Mouse (Mus musculus): ENCODE results near the gene Gm49776. TPM values are rescaled to one million over a fixed set of nuclear protein-coding genes. Genes with fewer than 3 reads are reported as not detected.
A peak's percentile ranks its signal among the peaks of the same experiment; 100 is the strongest.

Gm49776 gene
- polyA plus RNA-seq, 1 experiment from 2014 or later = not detected

GRCm38 (mm10) chr16:18229622-18230021, 28.5 kb downstream of the Gm49776 start:
- 50% methylated on average over 11 of the region's 11 CpGs for WGBS (ENCODE audit: insufficient replicate concordance)
- Histone ChIP-seq H3K4me1 (ENCODE audit: control insufficient read depth, low read depth, low read length) (peaks cover 6% of the 10 kb centered on the region), H3K9ac (ENCODE audit: low read depth, low read length) (no peak overlapping the region), H3K36me3 (ENCODE audit: control insufficient read depth, insufficient read depth) (no peaks in the 10 kb centered on the region), H3K27ac (ENCODE audit: low read length) (no peak overlapping the region), H3K9me3 (replicated peaks; ENCODE audit: control insufficient read depth, low read length) (no peaks in the 10 kb centered on the region), H3K4me2 (ENCODE audit: low read depth, low read length) (no peak overlapping the region), H3K27me3 (ENCODE audit: control insufficient read depth, insufficient read depth, low read depth, low read length) (peaks cover 8% of the 10 kb centered on the region), H3K4me3 (ENCODE audit: low read depth, low read length) (no peak overlapping the region)
- peak; percentile 55 for ATAC-seq (ENCODE audit: low read depth)

DNA sequence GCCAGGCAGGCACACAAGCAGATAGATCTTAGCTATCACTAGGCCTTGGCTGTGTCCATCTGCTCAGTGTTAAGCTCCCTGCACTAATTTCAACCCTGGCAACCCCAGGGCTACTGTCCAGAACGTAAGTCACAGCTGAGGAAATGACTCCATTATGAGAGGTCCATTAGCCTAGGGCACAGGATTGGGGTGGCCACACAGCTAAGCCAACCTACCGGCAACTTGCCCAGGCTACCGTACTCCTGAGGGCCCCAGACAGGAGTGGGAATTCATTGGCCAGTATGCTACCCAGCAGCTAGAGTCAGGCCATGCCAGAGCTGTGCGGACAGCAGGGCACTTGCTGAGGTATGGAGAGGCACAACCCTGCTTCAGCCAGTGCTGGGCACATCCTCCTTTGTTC, 29.3 kb downstream of the Gm49776 start:
- no peak for ATAC-seq (ENCODE audit: low read depth)
- Histone ChIP-seq H3K4me1 (ENCODE audit: control insufficient read depth, low read depth, low read length) (peaks cover 6% of the 10 kb centered on the region), H3K9ac (ENCODE audit: low read depth, low read length) (no peak overlapping the region), H3K27ac (ENCODE audit: low read length) (no peak overlapping the region), H3K9me3 (replicated peaks; ENCODE audit: control insufficient read depth, low read length) (no peaks in the 10 kb centered on the region), H3K4me3 (ENCODE audit: low read depth, low read length) (no peak overlapping the region), H3K36me3 (ENCODE audit: control insufficient read depth, insufficient read depth) (no peaks in the 10 kb centered on the region), H3K27me3 (ENCODE audit: control insufficient read depth, insufficient read depth, low read depth, low read length) (peaks cover under 1% of the 10 kb centered on the region), H3K4me2 (ENCODE audit: low read depth, low read length) (no peak overlapping the region)
- WGBS (ENCODE audit: insufficient replicate concordance) = 77% methylated on average over 4 of the region's 4 CpGs

DNA sequence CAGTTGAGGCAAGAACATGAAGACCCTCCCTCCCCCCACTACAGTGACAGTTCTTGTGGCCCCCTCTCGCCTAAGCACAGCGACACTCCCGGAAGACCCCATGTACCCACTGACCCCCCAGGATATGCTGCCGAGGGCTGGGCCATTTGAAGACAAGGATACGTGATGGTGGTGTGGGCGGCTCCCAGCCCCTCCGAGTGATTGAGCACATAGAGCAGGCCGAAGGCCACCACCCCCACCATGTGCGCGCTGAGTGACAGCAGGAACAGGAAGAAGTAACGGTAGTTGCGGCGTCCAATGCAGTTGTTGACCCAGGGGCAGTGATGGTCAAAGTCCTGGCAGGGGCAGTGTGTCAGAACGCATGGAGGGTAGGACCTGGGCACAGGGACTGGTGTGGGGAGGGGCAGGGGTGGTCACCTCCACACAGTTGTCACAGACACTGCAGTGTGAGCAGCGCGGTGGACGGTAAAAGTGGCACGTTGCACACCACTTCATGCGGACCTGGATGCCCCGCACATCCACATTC, 30.2 kb downstream of the Gm49776 start:
- Histone ChIP-seq H3K9ac (ENCODE audit: low read depth, low read length) (no peak overlapping the region), H3K27me3 (ENCODE audit: control insufficient read depth, insufficient read depth, low read depth, low read length) (no peaks in the 10 kb centered on the region), H3K4me3 (ENCODE audit: low read depth, low read length) (no peak overlapping the region), H3K9me3 (replicated peaks; ENCODE audit: control insufficient read depth, low read length) (no peaks in the 10 kb centered on the region), H3K27ac (ENCODE audit: low read length) (no peak overlapping the region), H3K4me2 (ENCODE audit: low read depth, low read length) (no peak overlapping the region), H3K36me3 (ENCODE audit: control insufficient read depth, insufficient read depth) (no peaks in the 10 kb centered on the region), H3K4me1 (ENCODE audit: control insufficient read depth, low read depth, low read length) (peaks cover 6% of the 10 kb centered on the region)
- 77% methylated on average over 20 of the region's 20 CpGs for WGBS (ENCODE audit: insufficient replicate concordance)
- ATAC-seq (ENCODE audit: low read depth) = peak; percentile 20; the same call in 1 of the 2 replicates

DNA sequence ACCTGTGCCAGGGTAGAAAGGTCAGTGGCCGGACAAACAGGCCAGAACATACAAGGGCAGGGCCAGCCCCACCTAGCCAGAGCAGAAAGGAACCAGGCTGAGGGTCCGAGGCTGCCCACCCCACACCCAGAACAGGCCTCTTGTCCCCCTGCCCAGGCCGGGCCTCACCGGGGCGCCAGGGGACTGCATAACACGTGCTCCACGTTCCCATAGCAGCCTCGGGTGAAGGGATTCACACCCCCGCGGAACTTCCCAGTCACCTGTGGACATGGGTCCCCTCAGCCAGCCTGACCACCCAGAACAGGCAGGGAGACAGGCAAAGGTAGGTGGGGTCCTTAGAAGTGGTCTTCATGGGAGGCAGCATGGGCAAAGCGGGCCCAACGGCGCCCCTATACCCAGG, 30.9 kb downstream of the Gm49776 start:
- H3K36me3 ChIP-seq (ENCODE audit: control insufficient read depth, insufficient read depth) = no peaks in the 10 kb centered on the region
- H3K27ac ChIP-seq (ENCODE audit: low read length) = no peak overlapping the region
- H3K4me3 ChIP-seq (ENCODE audit: low read depth, low read length) = no peak overlapping the region
- no peak for ATAC-seq (ENCODE audit: low read depth)
- no peaks in the 10 kb centered on the region for H3K9me3 ChIP-seq (replicated peaks; ENCODE audit: control insufficient read depth, low read length)
- H3K27me3 ChIP-seq (ENCODE audit: control insufficient read depth, insufficient read depth, low read depth, low read length) = no peaks in the 10 kb centered on the region
- no peak overlapping the region for H3K9ac ChIP-seq (ENCODE audit: low read depth, low read length)
- no peak overlapping the region for H3K4me2 ChIP-seq (ENCODE audit: low read depth, low read length)
- WGBS (ENCODE audit: insufficient replicate concordance) = 77% methylated on average over 13 of the region's 13 CpGs
- H3K4me1 ChIP-seq (ENCODE audit: control insufficient read depth, low read depth, low read length) = peaks cover 6% of the 10 kb centered on the region

DNA sequence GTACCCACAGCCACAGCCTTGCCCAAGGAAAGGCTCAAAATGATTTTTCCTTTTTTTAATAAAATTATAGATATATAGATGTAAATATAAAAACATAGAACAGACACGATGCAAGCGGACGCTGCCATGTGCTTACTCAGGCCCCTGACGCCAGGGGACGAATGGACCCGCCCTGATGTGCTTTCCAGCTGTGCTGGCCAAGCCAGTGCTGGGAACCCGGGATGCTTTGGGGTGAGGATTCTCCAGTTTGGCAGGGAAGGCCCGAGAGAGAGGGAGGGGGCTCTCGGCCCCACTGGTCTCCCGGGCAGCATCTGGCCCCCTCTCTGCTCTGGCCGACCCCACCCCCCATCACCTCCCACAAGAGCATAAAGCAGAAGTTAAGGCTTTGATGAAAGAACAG, 35.9 kb downstream of the Gm49776 start:
- no peak for ATAC-seq (ENCODE audit: low read depth)
- 69% methylated on average over 11 of the region's 11 CpGs for WGBS (ENCODE audit: insufficient replicate concordance)
- no peak overlapping the region for H3K27ac ChIP-seq (ENCODE audit: low read length)

GRCm38 (mm10) chr16:18221543-18221898, 36.6 kb downstream of the Gm49776 start:
- no peaks in the 10 kb centered on the region for H3K27me3 ChIP-seq (ENCODE audit: control insufficient read depth, insufficient read depth, low read depth, low read length)
- H3K4me1 ChIP-seq (ENCODE audit: control insufficient read depth, low read depth, low read length) = peaks cover 7% of the 10 kb centered on the region; the same call in 1 of the 2 replicates
- H3K27ac ChIP-seq (ENCODE audit: low read length) = no peak overlapping the region
- no peak overlapping the region for H3K4me3 ChIP-seq (ENCODE audit: low read depth, low read length)
- H3K4me2 ChIP-seq (ENCODE audit: low read depth, low read length) = no peak overlapping the region
- WGBS (ENCODE audit: insufficient replicate concordance) = 51% methylated on average over 11 of the region's 11 CpGs
- no peaks in the 10 kb centered on the region for H3K36me3 ChIP-seq (ENCODE audit: control insufficient read depth, insufficient read depth)
- H3K9ac ChIP-seq (ENCODE audit: low read depth, low read length) = no peak overlapping the region
- no peak for ATAC-seq (ENCODE audit: low read depth)
- H3K9me3 ChIP-seq (replicated peaks; ENCODE audit: control insufficient read depth, low read length) = no peaks in the 10 kb centered on the region

More for the DNA sequence above, 35.9 kb downstream of the Gm49776 start:
- Histone ChIP-seq H3K36me3 (ENCODE audit: control insufficient read depth, insufficient read depth) (no peaks in the 10 kb centered on the region), H3K9ac (ENCODE audit: low read depth, low read length) (no peak overlapping the region), H3K9me3 (replicated peaks; ENCODE audit: control insufficient read depth, low read length) (no peaks in the 10 kb centered on the region), H3K4me3 (ENCODE audit: low read depth, low read length) (no peak overlapping the region), H3K4me2 (ENCODE audit: low read depth, low read length) (no peak overlapping the region), H3K4me1 (ENCODE audit: control insufficient read depth, low read depth, low read length) (peaks cover 7% of the 10 kb centered on the region; the same call in 1 of the 2 replicates), H3K27me3 (ENCODE audit: control insufficient read depth, insufficient read depth, low read depth, low read length) (no peaks in the 10 kb centered on the region)

DNA sequence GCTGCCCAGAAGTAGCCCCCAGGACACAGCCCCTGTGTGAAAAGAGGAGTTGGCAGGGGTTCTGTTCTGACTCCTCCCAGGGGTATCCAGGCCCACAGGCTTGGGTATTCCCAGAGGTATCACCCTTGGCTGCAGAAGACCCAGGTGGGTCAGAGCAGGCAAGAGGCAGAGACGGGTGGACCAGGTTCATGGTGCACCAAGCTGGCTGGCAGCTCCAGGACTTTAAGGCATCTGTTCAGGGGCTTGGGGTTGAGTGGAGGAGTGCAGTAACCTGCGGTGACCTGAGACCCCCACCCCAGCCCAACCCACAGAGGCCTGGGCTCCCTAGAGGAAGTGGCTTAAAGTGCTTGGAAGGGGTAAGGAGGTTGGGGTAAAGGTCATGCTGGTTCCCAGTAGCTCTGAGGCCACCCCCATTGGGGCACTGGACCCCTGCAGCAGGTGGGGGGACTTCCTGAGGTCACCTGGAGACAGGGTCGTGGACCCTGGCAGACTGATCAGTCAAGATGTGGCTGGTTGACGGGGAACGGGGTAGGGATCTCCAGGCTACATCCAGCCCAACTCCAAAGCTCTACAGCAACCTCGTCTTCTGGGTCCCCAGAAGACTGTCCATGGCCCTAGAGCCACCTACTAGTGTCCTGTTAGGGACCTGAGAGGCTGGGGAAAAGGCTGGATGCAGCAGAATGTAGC, 37.1 kb downstream of the Gm49776 start:
- Histone ChIP-seq H3K36me3 (ENCODE audit: control insufficient read depth, insufficient read depth) (no peaks in the 10 kb centered on the region), H3K9ac (ENCODE audit: low read depth, low read length) (no peak overlapping the region), H3K27ac (ENCODE audit: low read length) (no peak overlapping the region), H3K4me3 (ENCODE audit: low read depth, low read length) (no peak overlapping the region), H3K9me3 (replicated peaks; ENCODE audit: control insufficient read depth, low read length) (no peaks in the 10 kb centered on the region), H3K4me1 (ENCODE audit: control insufficient read depth, low read depth, low read length) (peaks cover 7% of the 10 kb centered on the region; the same call in 1 of the 2 replicates), H3K27me3 (ENCODE audit: control insufficient read depth, insufficient read depth, low read depth, low read length) (no peaks in the 10 kb centered on the region), H3K4me2 (ENCODE audit: low read depth, low read length) (no peak overlapping the region)
- WGBS (ENCODE audit: insufficient replicate concordance) = 66% methylated on average over 6 of the region's 6 CpGs
- no peak for ATAC-seq (ENCODE audit: low read depth)

DNA sequence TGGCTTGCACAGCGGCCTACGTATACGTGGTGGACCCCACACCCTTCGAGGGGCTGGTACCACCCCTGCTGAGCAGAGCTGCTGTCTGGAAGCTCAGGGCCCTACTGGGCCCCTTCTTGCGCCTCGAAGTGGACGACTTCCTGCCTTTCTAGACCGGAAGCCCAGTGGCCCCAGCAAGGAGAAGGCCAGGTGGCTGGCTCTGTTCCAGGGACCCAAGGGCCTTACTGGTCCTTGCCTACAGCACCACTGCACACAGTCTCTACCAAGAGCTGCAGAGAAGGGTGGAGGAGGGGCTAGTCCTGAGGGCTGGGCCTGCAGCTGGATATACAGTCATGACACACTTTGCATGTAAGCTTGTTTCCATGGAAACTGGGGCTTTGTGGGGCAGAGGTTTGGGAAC, 38.1 kb downstream of the Gm49776 start:
- 22% methylated on average over 8 of the region's 8 CpGs for WGBS (ENCODE audit: insufficient replicate concordance)
- Histone ChIP-seq H3K4me3 (ENCODE audit: low read depth, low read length) (no peak overlapping the region), H3K36me3 (ENCODE audit: control insufficient read depth, insufficient read depth) (no peaks in the 10 kb centered on the region), H3K27ac (ENCODE audit: low read length) (no peak overlapping the region), H3K4me2 (ENCODE audit: low read depth, low read length) (no peak overlapping the region), H3K27me3 (ENCODE audit: control insufficient read depth, insufficient read depth, low read depth, low read length) (no peaks in the 10 kb centered on the region), H3K9me3 (replicated peaks; ENCODE audit: control insufficient read depth, low read length) (no peaks in the 10 kb centered on the region), H3K4me1 (ENCODE audit: control insufficient read depth, low read depth, low read length) (peaks cover 7% of the 10 kb centered on the region; the same call in 1 of the 2 replicates), H3K9ac (ENCODE audit: low read depth, low read length) (no peak overlapping the region)
- ATAC-seq (ENCODE audit: low read depth) = peak; percentile 31; the same call in 1 of the 2 replicates

DNA sequence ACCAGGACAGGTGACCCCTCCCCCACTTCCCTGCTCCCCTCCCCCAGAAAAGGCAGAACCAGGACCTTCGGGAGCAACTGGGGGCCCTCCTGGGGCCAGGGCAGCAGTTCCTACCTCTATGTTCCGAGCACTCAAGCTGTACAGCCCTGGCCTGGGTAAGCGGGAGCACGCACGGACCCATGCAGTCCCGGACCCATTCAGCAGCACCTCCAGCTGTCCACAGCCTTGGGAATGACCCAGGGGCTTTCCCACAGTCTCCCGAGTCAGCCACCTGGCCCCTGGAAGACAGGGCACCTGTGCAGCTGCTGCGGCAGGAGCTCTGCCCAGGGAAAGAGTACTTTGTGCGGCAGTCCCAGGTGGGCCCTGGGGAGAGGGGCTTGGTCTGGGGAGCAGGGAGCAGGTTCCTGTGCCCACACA, 39.5 kb downstream of the Gm49776 start:
- Histone ChIP-seq H3K4me2 (ENCODE audit: low read depth, low read length) (no peak overlapping the region), H3K9ac (ENCODE audit: low read depth, low read length) (no peak overlapping the region), H3K36me3 (ENCODE audit: control insufficient read depth, insufficient read depth) (no peaks in the 10 kb centered on the region), H3K4me1 (ENCODE audit: control insufficient read depth, low read depth, low read length) (peaks cover 7% of the 10 kb centered on the region; the same call in 1 of the 2 replicates), H3K4me3 (ENCODE audit: low read depth, low read length) (no peak overlapping the region), H3K27me3 (ENCODE audit: control insufficient read depth, insufficient read depth, low read depth, low read length) (no peaks in the 10 kb centered on the region), H3K27ac (ENCODE audit: low read length) (no peak overlapping the region), H3K9me3 (replicated peaks; ENCODE audit: control insufficient read depth, low read length) (no peaks in the 10 kb centered on the region)
- ATAC-seq (ENCODE audit: low read depth) = no peak
- 70% methylated on average over 9 of the region's 9 CpGs for WGBS (ENCODE audit: insufficient replicate concordance)
